In genomic region chr7:113653130-113653529, GRCm38 (mm10) we compare ENCODE assay signal across 8 mouse cellular contexts.
DNase-seq lines count a peak whose midpoint lies in the region; ATAC-seq and TF ChIP-seq lines count a peak whose summit lies in the region.
"Had no signal": no experiment of that assay in that cellular context is flagged by ENCODE, and none has a peak within 500 bp of the region (broad histone marks: within the 10 kb centered on the region; RNA-seq: fewer than 3 reads in every experiment).

No protein-coding gene starts in this region.

- no peaks in the 10 kb centered on the region for H3K27me3 ChIP-seq in neural tube, embryonic 11.5 days (ENCODE audit: control insufficient read depth, insufficient read depth, low read length)
- H3K27me3 ChIP-seq: lung, embryonic 15.5 days had no signal

- WGBS in neural tube, embryonic 11.5 days = 34% methylated on average over 5 of the region's 5 CpGs

- peak; percentile 15 for DNase-seq in layer of hippocampus, adult 9-10 months (ENCODE audit: low spot score)
- no peak for DNase-seq in layer of hippocampus, adult 9-11 months
- DNase-seq in ES-E14 (ENCODE audit: low read depth, low spot score) = peak; percentile 59
- DNase-seq in adrenal gland, postnatal 10 days = peak; percentile 62
- DNase-seq in embryo, embryonic 11 days = peak; percentile 73
- DNase-seq in kidney, postnatal 36 days = peak; percentile 12 to 79
- peak; percentile 60 for DNase-seq in neural tube, embryonic 11.5 days (ENCODE audit: low spot score)

- H3K36me3 ChIP-seq in ES-E14 (ENCODE audit: control insufficient read depth, insufficient read depth, low read length, poor library complexity, severe bottlenecking) = no peaks in the 10 kb centered on the region
- H3K36me3 ChIP-seq in neural tube, embryonic 11.5 days (ENCODE audit: control insufficient read depth, insufficient read depth, low read length) = no peaks in the 10 kb centered on the region
- H3K36me3 ChIP-seq: lung, embryonic 15.5 days had no signal

- in situ Hi-C loops in ES-E14 (cut with MboI; ENCODE audit: low sequenced_read_pairs in 2 of 2, unreplicated experiment in 2 of 2) = no loop called here

- H3K4me1 ChIP-seq in ES-E14 (ENCODE audit: control insufficient read depth in 2 of 2, insufficient read depth in 2 of 2, low read length in 2 of 2, poor library complexity in 1 of 2) = peaks cover 7 to 22% of the 10 kb centered on the region in 2 experiments; a peak in 3 of 4 replicates
- H3K4me1 ChIP-seq in neural tube, embryonic 11.5 days (ENCODE audit: control insufficient read depth, insufficient read depth, low read length) = no peaks in the 10 kb centered on the region
- H3K4me1 ChIP-seq: lung, embryonic 15.5 days had no signal

- no peak overlapping the region for H3K9ac ChIP-seq in ES-E14 (ENCODE audit: insufficient read depth, low read depth, low read length, poor library complexity, severe bottlenecking)
- H3K9ac ChIP-seq in neural tube, embryonic 11.5 days (ENCODE audit: low read length) = no peak overlapping the region
- H3K9ac ChIP-seq: lung, embryonic 15.5 days had no signal

- H3K27ac ChIP-seq in ES-E14 (ENCODE audit: insufficient read depth, low read depth, low read length, poor library complexity, severe bottlenecking) = no peak overlapping the region
- H3K27ac ChIP-seq in neural tube, embryonic 11.5 days (ENCODE audit: low read depth, low read length) = no peak overlapping the region
- H3K27ac ChIP-seq: lung, embryonic 15.5 days had no signal

- no peak overlapping the region for H3K4me3 ChIP-seq in ES-E14 (ENCODE audit: insufficient read depth in 1 of 2, low read depth in 1 of 2, low read length in 2 of 2, poor library complexity in 1 of 2, severe bottlenecking in 1 of 2)
- H3K4me3 ChIP-seq in neural tube, embryonic 11.5 days (ENCODE audit: low read depth, low read length) = no peak overlapping the region
- H3K4me3 ChIP-seq: lung, embryonic 15.5 days had no signal

- 0 out of 2 replicates have a peak, but pooled peaks have one; percentile 13 for ATAC-seq in neural tube, embryonic 11.5 days (ENCODE audit: insufficient read depth, low FRiP score, low TSS enrichment)

- no peak overlapping the region for H3K4me2 ChIP-seq in neural tube, embryonic 11.5 days (ENCODE audit: low read depth)
- H3K4me2 ChIP-seq: lung, embryonic 15.5 days had no signal

- no peaks in the 10 kb centered on the region for H3K9me3 ChIP-seq in ES-E14 (ENCODE audit: control insufficient read depth, insufficient read depth, low read depth, low read length)
- H3K9me3 ChIP-seq in neural tube, embryonic 11.5 days (ENCODE audit: control insufficient read depth, low read length) = no peaks in the 10 kb centered on the region
- H3K9me3 ChIP-seq: lung, embryonic 15.5 days had no signal

TF ChIP-seq in ES-E14, 5 proteins besides CTCF, POLR2A, EP300 and RAD21:
- TF ChIP-seq HCFC1 (IDR thresholded peaks at IDR 0.05; ENCODE audit: borderline replicate concordance, insufficient read depth, low read length) (no peak), CHD2 (IDR thresholded peaks at IDR 0.05; ENCODE audit: low read depth, low read length) (no peak), MAFK (IDR thresholded peaks at IDR 0.05; ENCODE audit: insufficient read depth, low read depth, low read length) (no peak), ZNF384 (IDR thresholded peaks at IDR 0.05; ENCODE audit: low read depth, low read length) (no peak), ZC3H11A (IDR thresholded peaks at IDR 0.05; ENCODE audit: borderline replicate concordance, low read depth, low read length) (peak; percentile 31; the same call in 1 of the 2 replicates)
